Mouse (Mus musculus) brain, embryonic 14.5 days (tissue): Measurements from ENCODE around the gene Lad1.
A peak's percentile ranks its signal among the peaks of the same experiment; 100 is the strongest.

Source experiments
- CTCF ChIP-seq: fragments of 200-500 bp; IDR thresholded peaks from 2 replicates; pipeline ENCODE4 v1.5.1; 2012; ENCODE audit warnings: inconsistent platforms, mild to moderate bottlenecking, moderate library complexity, borderline replicate concordance; ENCODE audit not compliant: insufficient read depth, insufficient read length; ENCODE audit errors: extremely low read depth
- POLR2A ChIP-seq: fragments of 200-500 bp; IDR thresholded peaks from 2 replicates; pipeline ENCODE4 v1.6.1; 2012; ENCODE audit warnings: mild to moderate bottlenecking, inconsistent platforms, borderline replicate concordance; ENCODE audit not compliant: poor library complexity, insufficient read depth, insufficient read length, severe bottlenecking; ENCODE audit errors: extremely low read depth

- peak; percentile 39; the same call in 1 of the 2 replicates for TF ChIP-seq CTCF
- no peak for TF ChIP-seq POLR2A
Observed at GRCm38 (mm10) chr1:135788708-135789107, 29.7 kb upstream of the Lad1 start.
